Comparison of ENCODE assay signal across 24 mouse cellular contexts in genomic region chr10:34550612-34551011, GRCm38 (mm10).
DNase-seq lines count a peak whose midpoint lies in the region; ATAC-seq and TF ChIP-seq lines count a peak whose summit lies in the region.
"Had no signal": no experiment of that assay in that cellular context is flagged by ENCODE, and none has a peak within 500 bp of the region (broad histone marks: within the 10 kb centered on the region; RNA-seq: fewer than 3 reads in every experiment).

No protein-coding gene starts in this region.

- H3K36me3 ChIP-seq in hindbrain, embryonic 13.5 days, result no peaks in the 10 kb centered on the region
- H3K36me3 ChIP-seq in hindbrain, postnatal 0 days (ENCODE audit: insufficient read depth, low read length), result no peaks in the 10 kb centered on the region
- H3K36me3 ChIP-seq in neural tube, embryonic 12.5 days, result no peaks in the 10 kb centered on the region
- H3K36me3 ChIP-seq in neural tube, embryonic 15.5 days, result no peaks in the 10 kb centered on the region
- no peaks in the 10 kb centered on the region for H3K36me3 ChIP-seq in midbrain, embryonic 16.5 days (ENCODE audit: control insufficient read depth, insufficient read depth, low read length)
- H3K36me3 ChIP-seq: embryonic facial prominence, embryonic 15.5 days; forebrain, embryonic 10.5 days; heart, embryonic 13.5 days had no signal

- whole genome bisulfite sequencing in hindbrain, embryonic 13.5 days, result 63% methylated on average over 5 of the region's 5 CpGs
- WGBS in hindbrain, postnatal 0 days, result 73% methylated on average over 5 of the region's 5 CpGs
- 65% methylated on average over 5 of the region's 5 CpGs for WGBS in neural tube, embryonic 12.5 days
- WGBS in neural tube, embryonic 15.5 days, result 58% methylated on average over 5 of the region's 5 CpGs
- 65% methylated on average over 5 of the region's 5 CpGs for WGBS in midbrain, embryonic 16.5 days

- 0 out of 2 replicates have a peak, but pooled peaks cover 3% of the 10 kb centered on the region for H3K4me1 ChIP-seq in hindbrain, embryonic 13.5 days (replicated peaks)
- H3K4me1 ChIP-seq in hindbrain, postnatal 0 days (ENCODE audit: insufficient read depth, low read length), result no peaks in the 10 kb centered on the region
- H3K4me1 ChIP-seq in neural tube, embryonic 12.5 days, result no peaks in the 10 kb centered on the region
- H3K4me1 ChIP-seq in neural tube, embryonic 15.5 days, result no peaks in the 10 kb centered on the region
- H3K4me1 ChIP-seq in midbrain, embryonic 16.5 days (ENCODE audit: control insufficient read depth, insufficient read depth, low read length), result no peaks in the 10 kb centered on the region
- H3K4me1 ChIP-seq: embryonic facial prominence, embryonic 15.5 days; forebrain, embryonic 10.5 days; heart, embryonic 13.5 days had no signal

- H3K9me3 ChIP-seq in hindbrain, embryonic 13.5 days, result no peaks in the 10 kb centered on the region
- H3K9me3 ChIP-seq in hindbrain, postnatal 0 days (ENCODE audit: low read length), result no peaks in the 10 kb centered on the region
- no peaks in the 10 kb centered on the region for H3K9me3 ChIP-seq in neural tube, embryonic 12.5 days
- no peaks in the 10 kb centered on the region for H3K9me3 ChIP-seq in neural tube, embryonic 15.5 days (replicated peaks)
- H3K9me3 ChIP-seq in midbrain, embryonic 16.5 days (replicated peaks; ENCODE audit: control insufficient read depth, low read length, poor library complexity, severe bottlenecking), result no peaks in the 10 kb centered on the region
- H3K9me3 ChIP-seq: embryonic facial prominence, embryonic 15.5 days; forebrain, embryonic 10.5 days; heart, embryonic 13.5 days had no signal

- TF ChIP-seq CTCF in hindbrain, postnatal 0 days (IDR thresholded peaks at IDR 0.05; ENCODE audit: low read depth), result no peak

- no peak overlapping the region for H3K4me3 ChIP-seq in hindbrain, embryonic 13.5 days
- no peak overlapping the region for H3K4me3 ChIP-seq in hindbrain, postnatal 0 days (ENCODE audit: low read length)
- no peak overlapping the region for H3K4me3 ChIP-seq in neural tube, embryonic 12.5 days
- H3K4me3 ChIP-seq in neural tube, embryonic 15.5 days (replicated peaks), result no peak overlapping the region
- H3K4me3 ChIP-seq in midbrain, embryonic 16.5 days (ENCODE audit: low read depth, low read length), result no peak overlapping the region
- H3K4me3 ChIP-seq: embryonic facial prominence, embryonic 15.5 days; erythroblast, embryonic 14.5 days; forebrain, embryonic 10.5 days; gastrocnemius, adult 2 months; heart, embryonic 13.5 days had no signal

- no peaks in the 10 kb centered on the region for H3K27me3 ChIP-seq in hindbrain, embryonic 13.5 days
- no peaks in the 10 kb centered on the region for H3K27me3 ChIP-seq in hindbrain, postnatal 0 days (ENCODE audit: insufficient read depth, low read length)
- no peaks in the 10 kb centered on the region for H3K27me3 ChIP-seq in neural tube, embryonic 12.5 days (replicated peaks)
- H3K27me3 ChIP-seq in neural tube, embryonic 15.5 days (replicated peaks), result no peaks in the 10 kb centered on the region
- no peaks in the 10 kb centered on the region for H3K27me3 ChIP-seq in midbrain, embryonic 16.5 days (ENCODE audit: control insufficient read depth, insufficient read depth, low read depth, low read length)
- H3K27me3 ChIP-seq: CH12.LX; embryonic facial prominence, embryonic 15.5 days; heart, embryonic 13.5 days; Patski had no signal

- H3K9ac ChIP-seq in hindbrain, embryonic 13.5 days, result no peak overlapping the region
- H3K9ac ChIP-seq in hindbrain, postnatal 0 days (replicated peaks; ENCODE audit: low read length), result no peak overlapping the region
- H3K9ac ChIP-seq in neural tube, embryonic 12.5 days, result no peak overlapping the region
- no peak overlapping the region for H3K9ac ChIP-seq in neural tube, embryonic 15.5 days (replicated peaks)
- H3K9ac ChIP-seq in midbrain, embryonic 16.5 days (ENCODE audit: low read depth, low read length), result no peak overlapping the region
- H3K9ac ChIP-seq: embryonic facial prominence, embryonic 15.5 days; heart, embryonic 13.5 days had no signal

- no peak overlapping the region for H3K4me2 ChIP-seq in hindbrain, embryonic 13.5 days
- no peak overlapping the region for H3K4me2 ChIP-seq in hindbrain, postnatal 0 days (ENCODE audit: low read depth, low read length)
- H3K4me2 ChIP-seq in neural tube, embryonic 12.5 days (replicated peaks), result no peak overlapping the region
- H3K4me2 ChIP-seq in neural tube, embryonic 15.5 days, result no peak overlapping the region
- no peak overlapping the region for H3K4me2 ChIP-seq in midbrain, embryonic 16.5 days (ENCODE audit: low read length)
- H3K4me2 ChIP-seq: embryonic facial prominence, embryonic 15.5 days; heart, embryonic 13.5 days had no signal

- H3K27ac ChIP-seq in hindbrain, embryonic 13.5 days, result no peak overlapping the region
- no peak overlapping the region for H3K27ac ChIP-seq in hindbrain, postnatal 0 days
- no peak overlapping the region for H3K27ac ChIP-seq in neural tube, embryonic 12.5 days
- H3K27ac ChIP-seq in neural tube, embryonic 15.5 days (replicated peaks), result no peak overlapping the region
- H3K27ac ChIP-seq in midbrain, embryonic 16.5 days (ENCODE audit: low read length), result no peak overlapping the region
- H3K27ac ChIP-seq: embryonic facial prominence, embryonic 15.5 days; forebrain, embryonic 10.5 days; gastrocnemius, adult 2 months; heart, embryonic 13.5 days had no signal

- ATAC-seq in hindbrain, embryonic 13.5 days (ENCODE audit: low FRiP score), result 0 out of 2 replicates have a peak, but pooled peaks have one; percentile 49
- ATAC-seq in hindbrain, postnatal 0 days, result no peak
- ATAC-seq in neural tube, embryonic 12.5 days (ENCODE audit: low FRiP score, low read depth), result peak; percentile 81; the same call in 1 of the 2 replicates
- ATAC-seq in neural tube, embryonic 15.5 days (ENCODE audit: low FRiP score), result no peak
- ATAC-seq in midbrain, embryonic 16.5 days, result 0 out of 2 replicates have a peak, but pooled peaks have one; percentile 48
- ATAC-seq: activated CD4-positive, CD25-positive, alpha-beta regulatory T cell, adult 4 months; forebrain, embryonic 14.5 days; Patski had no signal

- DNase-seq in hindbrain, postnatal 0 days (ENCODE audit: low spot score), result no peak
- peak; percentile 13 for DNase-seq in mesoderm, embryonic 11.5 days (ENCODE audit: low read depth, low spot score)
- DNase-seq in embryo, embryonic 10.5 days (ENCODE audit: low spot score), result no peak
- no peak for DNase-seq in embryo, embryonic 9.5 days (ENCODE audit: extremely low spot score)
- DNase-seq: adrenal gland, postnatal 14 days; cerebellum, adult 18-20 months; cerebellum, adult 9-11 months; cerebellum, postnatal 36 days; gastrocnemius, adult 2 months; gastrocnemius, postnatal 36 days; heart, adult 11 months; heart, postnatal 36 days had no signal

Comparison
In these comparisons a context has a peak if more than half of its experiments do, and no peak if none do; other contexts are left out.
1. ATAC-seq: peak in hindbrain, embryonic 13.5 days (single experiment), neural tube, embryonic 12.5 days (single experiment) and midbrain, embryonic 16.5 days (single experiment); none in hindbrain, postnatal 0 days (single experiment) and neural tube, embryonic 15.5 days (single experiment).